15 mouse cellular contexts compared by ENCODE assay signal in the genomic region with DNA sequence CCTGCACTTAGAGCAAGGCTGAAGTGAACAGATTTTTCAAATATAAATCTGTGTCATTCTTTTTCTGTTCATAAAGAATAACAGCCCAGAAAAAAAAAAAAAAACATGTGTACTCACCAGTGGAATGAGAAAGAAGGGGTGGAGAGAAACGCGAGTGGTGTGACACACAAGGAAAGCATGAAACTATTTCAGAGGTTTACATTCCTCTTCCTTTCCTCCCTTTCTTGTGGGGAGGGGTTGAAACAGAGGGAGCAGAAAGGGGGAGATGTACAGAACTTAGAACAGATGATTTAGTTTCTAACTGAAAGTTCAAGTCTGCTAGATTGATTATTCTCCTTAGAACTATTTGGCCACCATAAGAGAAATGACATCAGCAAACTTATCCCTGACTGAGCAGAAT. TPM values are rescaled to one million over a fixed set of nuclear protein-coding genes. Genes with fewer than 3 reads are reported as not detected.
A peak's percentile ranks its signal among the peaks of the same experiment; 100 is the strongest.
DNase-seq lines count a peak whose midpoint lies in the region; ATAC-seq and TF ChIP-seq lines count a peak whose summit lies in the region.
"Had no signal": no experiment of that assay in that cellular context is flagged by ENCODE, and none has a peak within 500 bp of the region (broad histone marks: within the 10 kb centered on the region; RNA-seq: fewer than 3 reads in every experiment).

No protein-coding gene starts in this region.

- H3K27me3 ChIP-seq in limb, embryonic 15.5 days, result no peaks in the 10 kb centered on the region
- no peaks in the 10 kb centered on the region for H3K27me3 ChIP-seq in stomach, postnatal 0 days (ENCODE audit: control insufficient read depth, insufficient read depth, low read length)
- H3K27me3 ChIP-seq: heart, embryonic 12.5 days; liver, embryonic 13.5 days; midbrain, embryonic 15.5 days had no signal

- DNase-seq in lung, adult 18-20 months, result peak; percentile 7
- DNase-seq in lung, adult 2 months, result no peak
- peak; percentile 80 for DNase-seq in NIH3T3 (ENCODE audit: low read depth)
- DNase-seq in stomach, postnatal 0 days (ENCODE audit: low spot score), result no peak
- DNase-seq in heart, postnatal 36 days, result no peak
- DNase-seq in layer of hippocampus, postnatal 25 days (ENCODE audit: extremely low spot score in 1 of 2, low spot score in 1 of 2), result no peak
- DNase-seq: adrenal gland, postnatal 25 days; cerebellum, adult 9-10 months; liver, embryonic 13.5 days had no signal

- intact Hi-C loops in heart, postnatal 36 days (cut with DNase I), result no loop called here

- 39% methylated on average over 2 of the region's 2 CpGs for WGBS in lung, adult 2 months
- 20% methylated on average over 2 of the region's 2 CpGs for WGBS in limb, embryonic 15.5 days
- WGBS in stomach, postnatal 0 days, result 25% methylated on average over 2 of the region's 2 CpGs

- no peaks in the 10 kb centered on the region for H3K36me3 ChIP-seq in limb, embryonic 15.5 days
- no peaks in the 10 kb centered on the region for H3K36me3 ChIP-seq in stomach, postnatal 0 days (ENCODE audit: control insufficient read depth, insufficient read depth, low read length)
- H3K36me3 ChIP-seq: G1E; heart, embryonic 12.5 days; liver, embryonic 13.5 days; midbrain, embryonic 15.5 days had no signal

- no peak overlapping the region for H3K9ac ChIP-seq in limb, embryonic 15.5 days
- no peak overlapping the region for H3K9ac ChIP-seq in stomach, postnatal 0 days (ENCODE audit: low read length)
- H3K9ac ChIP-seq: heart, embryonic 12.5 days; liver, embryonic 13.5 days; midbrain, embryonic 15.5 days had no signal

- TF ChIP-seq CTCF in lung, adult 2 months (IDR thresholded peaks at IDR 0.05; ENCODE audit: insufficient read depth, low read length), result no peak
- no peak for TF ChIP-seq CTCF in stomach, postnatal 0 days (IDR thresholded peaks at IDR 0.05; ENCODE audit: low read depth)

- no peaks in the 10 kb centered on the region for H3K4me1 ChIP-seq in lung, adult 2 months (ENCODE audit: control insufficient read depth, insufficient read depth, low read length)
- no peaks in the 10 kb centered on the region for H3K4me1 ChIP-seq in limb, embryonic 15.5 days
- no peaks in the 10 kb centered on the region for H3K4me1 ChIP-seq in stomach, postnatal 0 days (replicated peaks; ENCODE audit: control insufficient read depth, insufficient read depth)
- H3K4me1 ChIP-seq: heart, embryonic 12.5 days; liver, embryonic 13.5 days; midbrain, embryonic 15.5 days had no signal

- no peaks in the 10 kb centered on the region for H3K9me3 ChIP-seq in limb, embryonic 15.5 days
- no peaks in the 10 kb centered on the region for H3K9me3 ChIP-seq in stomach, postnatal 0 days (ENCODE audit: control insufficient read depth, low read length)
- H3K9me3 ChIP-seq: G1E; heart, embryonic 12.5 days; liver, embryonic 13.5 days; midbrain, embryonic 15.5 days had no signal

- no peak overlapping the region for H3K4me3 ChIP-seq in lung, adult 2 months (replicated peaks; ENCODE audit: extremely low read depth, low read depth, low read length)
- no peak overlapping the region for H3K4me3 ChIP-seq in limb, embryonic 15.5 days
- no peak overlapping the region for H3K4me3 ChIP-seq in stomach, postnatal 0 days (ENCODE audit: low read depth, low read length)
- H3K4me3 ChIP-seq: heart, embryonic 12.5 days; liver, embryonic 13.5 days; midbrain, embryonic 15.5 days had no signal

- peak overlapping the region; percentile 55 for H3K27ac ChIP-seq in limb, embryonic 15.5 days
- peak overlapping the region; percentile 74 for H3K27ac ChIP-seq in stomach, postnatal 0 days (replicated peaks)
- H3K27ac ChIP-seq: liver, embryonic 13.5 days; midbrain, embryonic 15.5 days had no signal

- TF ChIP-seq EP300 in stomach, postnatal 0 days (optimal IDR thresholded peaks at IDR 0.05), result no peak

- TF ChIP-seq POLR2A in lung, adult 2 months (IDR thresholded peaks at IDR 0.05; ENCODE audit: borderline replicate concordance, extremely low read depth, low read depth, low read length), result no peak

- no peak for ATAC-seq in limb, embryonic 15.5 days (ENCODE audit: insufficient number of reproducible peaks, low FRiP score, low TSS enrichment, low read depth)
- ATAC-seq in stomach, postnatal 0 days (ENCODE audit: low FRiP score, low TSS enrichment), result peak; percentile 29; the same call in 1 of the 2 replicates
- ATAC-seq: CD4-positive, CD25-positive, alpha-beta regulatory T cell, adult 4 months; forebrain, embryonic 14.5 days; midbrain, embryonic 15.5 days had no signal

- no peak overlapping the region for H3K4me2 ChIP-seq in limb, embryonic 15.5 days
- H3K4me2 ChIP-seq in stomach, postnatal 0 days (replicated peaks; ENCODE audit: low read depth), result peak overlapping the region; percentile 2
- H3K4me2 ChIP-seq: heart, embryonic 12.5 days; liver, embryonic 13.5 days; midbrain, embryonic 15.5 days had no signal

RNA-seq across cellular contexts. Expression of a gene that starts 38.1 kb away (rescaled TPM):
- 11.5 and 17.5 TPM in 2 replicates for polyA plus RNA-seq in lung, adult 2 months (2012; rRNA removed)
- polyA plus RNA-seq in limb, embryonic 15.5 days (2015; fragmentation: Nextera tagmentation; extraction: Ambion mirVana), result 220 and 223 TPM in 2 replicates
- polyA plus RNA-seq in stomach, postnatal 0 days (2015; fragmentation: Nextera tagmentation; extraction: Ambion mirVana), result 52.9 and 55.4 TPM in 2 replicates
- 10 to 100 TPM; 23.6 to 27.1 TPM for total RNA-seq in heart, postnatal 36 days (2021)
- total RNA-seq in layer of hippocampus, postnatal 25 days (2021), result 1 to 10 TPM; 6.3 to 8.5 TPM
- polyA plus RNA-seq: CD4-positive, CD25-positive, alpha-beta regulatory T cell, adult 4 months; G1E had no signal

Comparison
In these comparisons a context has a peak if more than half of its experiments do, and no peak if none do; other contexts are left out.
1. DNase-seq: peak in lung, adult 18-20 months (2 of 2) and NIH3T3 (single experiment); none in lung, adult 2 months (single experiment), stomach, postnatal 0 days (single experiment), heart, postnatal 36 days (0 of 2) and layer of hippocampus, postnatal 25 days (0 of 2).